Mouse (Mus musculus): Measurements from ENCODE around the gene Kcnn3. TPM values are rescaled to one million over a fixed set of nuclear protein-coding genes. Genes with fewer than 3 reads are reported as not detected.

The Kcnn3 gene
- polyA plus RNA-seq, 1 experiment: 2.4 TPM

- Histone ChIP-seq H3K36me3 (ENCODE audit: control insufficient read depth, insufficient read depth, low read length) (no peaks in the 10 kb centered on the region), H3K27me3 (ENCODE audit: control insufficient read depth, insufficient read depth, low read length) (no peaks in the 10 kb centered on the region), H3K27ac (ENCODE audit: control insufficient read depth, insufficient read depth, low read length) (no peak overlapping the region), H3K4me3 (ENCODE audit: control insufficient read depth, insufficient read depth, low read length) (no peak overlapping the region), H3K4me1 (replicated peaks; ENCODE audit: control insufficient read depth, insufficient read depth, low read length) (no peaks in the 10 kb centered on the region)
- TF ChIP-seq POLR2A (IDR thresholded peaks at IDR 0.05; ENCODE audit: control insufficient read depth, extremely low read depth, insufficient read depth, low read length, poor library complexity): no peak
- TF ChIP-seq CTCF (IDR thresholded peaks at IDR 0.05; ENCODE audit: borderline replicate concordance, control insufficient read depth, extremely low read depth, insufficient read depth, low read length, poor library complexity): no peak
- WGBS: 93% methylated on average over 5 of the region's 5 CpGs
- DNase-seq: no peak
Measured at GRCm38 (mm10) chr3:89657092-89657491, 137.1 kb downstream of the Kcnn3 start.

GRCm38 (mm10) chr3:89658457-89658856 lies 138.5 kb downstream of the Kcnn3 start:
- Histone ChIP-seq H3K4me3 (ENCODE audit: control insufficient read depth, insufficient read depth, low read length) (no peak overlapping the region), H3K27ac (ENCODE audit: control insufficient read depth, insufficient read depth, low read length) (no peak overlapping the region), H3K36me3 (ENCODE audit: control insufficient read depth, insufficient read depth, low read length) (no peaks in the 10 kb centered on the region), H3K27me3 (ENCODE audit: control insufficient read depth, insufficient read depth, low read length) (no peaks in the 10 kb centered on the region), H3K4me1 (replicated peaks; ENCODE audit: control insufficient read depth, insufficient read depth, low read length) (no peaks in the 10 kb centered on the region)
- TF ChIP-seq CTCF (IDR thresholded peaks at IDR 0.05; ENCODE audit: borderline replicate concordance, control insufficient read depth, extremely low read depth, insufficient read depth, low read length, poor library complexity) (no peak), POLR2A (IDR thresholded peaks at IDR 0.05; ENCODE audit: control insufficient read depth, extremely low read depth, insufficient read depth, low read length, poor library complexity) (no peak)
- no peak for DNase-seq

- H3K27me3 ChIP-seq (ENCODE audit: control insufficient read depth, insufficient read depth, low read length): no peaks in the 10 kb centered on the region
- WGBS: 88% methylated on average over 11 of the region's 11 CpGs
- no peaks in the 10 kb centered on the region for H3K36me3 ChIP-seq (ENCODE audit: control insufficient read depth, insufficient read depth, low read length)
- H3K27ac ChIP-seq (ENCODE audit: control insufficient read depth, insufficient read depth, low read length): no peak overlapping the region
- H3K4me3 ChIP-seq (ENCODE audit: control insufficient read depth, insufficient read depth, low read length): no peak overlapping the region
- no peaks in the 10 kb centered on the region for H3K4me1 ChIP-seq (replicated peaks; ENCODE audit: control insufficient read depth, insufficient read depth, low read length)
- no peak for TF ChIP-seq CTCF (IDR thresholded peaks at IDR 0.05; ENCODE audit: borderline replicate concordance, control insufficient read depth, extremely low read depth, insufficient read depth, low read length, poor library complexity)
- TF ChIP-seq POLR2A (IDR thresholded peaks at IDR 0.05; ENCODE audit: control insufficient read depth, extremely low read depth, insufficient read depth, low read length, poor library complexity): no peak
- no peak for DNase-seq
Measured at GRCm38 (mm10) chr3:89659938-89660620, 140.1 kb downstream of the Kcnn3 start.

- Histone ChIP-seq H3K4me3 (ENCODE audit: control insufficient read depth, insufficient read depth, low read length) (no peak overlapping the region), H3K36me3 (ENCODE audit: control insufficient read depth, insufficient read depth, low read length) (no peaks in the 10 kb centered on the region), H3K4me1 (replicated peaks; ENCODE audit: control insufficient read depth, insufficient read depth, low read length) (no peaks in the 10 kb centered on the region; the same call in 1 of the 2 replicates), H3K27me3 (ENCODE audit: control insufficient read depth, insufficient read depth, low read length) (no peaks in the 10 kb centered on the region), H3K27ac (ENCODE audit: control insufficient read depth, insufficient read depth, low read length) (no peak overlapping the region)
- TF ChIP-seq POLR2A (IDR thresholded peaks at IDR 0.05; ENCODE audit: control insufficient read depth, extremely low read depth, insufficient read depth, low read length, poor library complexity): no peak
- no peak for TF ChIP-seq CTCF (IDR thresholded peaks at IDR 0.05; ENCODE audit: borderline replicate concordance, control insufficient read depth, extremely low read depth, insufficient read depth, low read length, poor library complexity)
- WGBS: 92% methylated on average over 12 of the region's 12 CpGs
- DNase-seq: no peak
Measured at GRCm38 (mm10) chr3:89664808-89665207, 144.8 kb downstream of the Kcnn3 start.

GRCm38 (mm10) chr3:89667131-89667530 lies 147.2 kb downstream of the Kcnn3 start:
- Histone ChIP-seq H3K27ac (ENCODE audit: control insufficient read depth, insufficient read depth, low read length) (no peak overlapping the region), H3K36me3 (ENCODE audit: control insufficient read depth, insufficient read depth, low read length) (no peaks in the 10 kb centered on the region), H3K4me1 (replicated peaks; ENCODE audit: control insufficient read depth, insufficient read depth, low read length) (no peaks in the 10 kb centered on the region; the same call in 1 of the 2 replicates), H3K4me3 (ENCODE audit: control insufficient read depth, insufficient read depth, low read length) (no peak overlapping the region), H3K27me3 (ENCODE audit: control insufficient read depth, insufficient read depth, low read length) (no peaks in the 10 kb centered on the region)
- 52% methylated on average over 11 of the region's 11 CpGs for WGBS
- no peak for TF ChIP-seq POLR2A (IDR thresholded peaks at IDR 0.05; ENCODE audit: control insufficient read depth, extremely low read depth, insufficient read depth, low read length, poor library complexity)
- TF ChIP-seq CTCF (IDR thresholded peaks at IDR 0.05; ENCODE audit: borderline replicate concordance, control insufficient read depth, extremely low read depth, insufficient read depth, low read length, poor library complexity): no peak
- no peak for DNase-seq

- no peaks in the 10 kb centered on the region for H3K27me3 ChIP-seq (ENCODE audit: control insufficient read depth, insufficient read depth, low read length)
- H3K27ac ChIP-seq (ENCODE audit: control insufficient read depth, insufficient read depth, low read length): no peak overlapping the region
- DNase-seq: no peak
- no peaks in the 10 kb centered on the region; the same call in 1 of the 2 replicates for H3K4me1 ChIP-seq (replicated peaks; ENCODE audit: control insufficient read depth, insufficient read depth, low read length)
- H3K36me3 ChIP-seq (ENCODE audit: control insufficient read depth, insufficient read depth, low read length): no peaks in the 10 kb centered on the region
- TF ChIP-seq POLR2A (IDR thresholded peaks at IDR 0.05; ENCODE audit: control insufficient read depth, extremely low read depth, insufficient read depth, low read length, poor library complexity): no peak
- TF ChIP-seq CTCF (IDR thresholded peaks at IDR 0.05; ENCODE audit: borderline replicate concordance, control insufficient read depth, extremely low read depth, insufficient read depth, low read length, poor library complexity): no peak
- H3K4me3 ChIP-seq (ENCODE audit: control insufficient read depth, insufficient read depth, low read length): no peak overlapping the region
- WGBS: 86% methylated on average over 6 of the region's 6 CpGs
Measured at GRCm38 (mm10) chr3:89671334-89671733, 151.4 kb downstream of the Kcnn3 start.
